Mouse (Mus musculus) R1 (cell line): Measurements from ENCODE around the gene Gas6.

ENCODE experiments used
- DNase-seq: peaks from one replicate; pipeline ENCODE4 v3.0.0-alpha.2; 2018; ENCODE audit warnings: low read depth, low spot score

Gas6 gene

GRCm38 (mm10) chr8:13461843-13462242 lies 32.4 kb downstream of the Gas6 start:
- DNase-seq = peak; percentile 45

DNA sequence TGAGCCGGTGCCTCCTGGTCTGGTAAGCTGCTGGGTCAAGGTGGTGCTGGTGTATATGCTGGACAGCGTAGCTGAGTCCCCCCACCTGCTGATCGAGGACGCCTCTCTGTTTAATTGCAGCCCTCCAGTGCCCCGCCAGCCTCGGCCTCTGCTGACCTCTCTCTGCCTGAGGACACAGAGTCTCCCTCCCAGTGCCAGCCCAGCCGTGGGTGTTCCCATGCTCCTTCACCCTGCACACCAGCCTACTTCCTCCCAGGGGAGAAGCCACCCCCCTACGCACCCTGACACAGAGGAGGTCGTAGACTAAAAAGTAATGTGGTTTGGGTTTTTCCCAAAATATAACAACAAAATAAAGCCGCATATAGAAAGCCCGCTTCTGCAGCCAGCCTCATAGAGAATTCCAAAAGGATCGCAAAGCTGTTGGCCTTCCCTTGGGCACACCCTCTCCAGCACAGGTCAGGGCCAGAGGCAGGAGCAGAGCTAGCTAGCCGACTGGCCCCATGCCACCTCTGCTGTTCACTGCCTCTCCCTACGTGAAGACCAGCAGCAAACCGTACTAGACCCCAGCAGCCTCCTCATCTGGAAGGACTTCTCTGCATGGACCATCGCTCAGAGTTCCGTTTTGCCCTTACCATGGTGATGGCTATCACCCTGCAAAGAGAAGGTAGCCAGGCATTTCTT lies 33.1 kb downstream of the Gas6 start:
- DNase-seq = no peak

DNA sequence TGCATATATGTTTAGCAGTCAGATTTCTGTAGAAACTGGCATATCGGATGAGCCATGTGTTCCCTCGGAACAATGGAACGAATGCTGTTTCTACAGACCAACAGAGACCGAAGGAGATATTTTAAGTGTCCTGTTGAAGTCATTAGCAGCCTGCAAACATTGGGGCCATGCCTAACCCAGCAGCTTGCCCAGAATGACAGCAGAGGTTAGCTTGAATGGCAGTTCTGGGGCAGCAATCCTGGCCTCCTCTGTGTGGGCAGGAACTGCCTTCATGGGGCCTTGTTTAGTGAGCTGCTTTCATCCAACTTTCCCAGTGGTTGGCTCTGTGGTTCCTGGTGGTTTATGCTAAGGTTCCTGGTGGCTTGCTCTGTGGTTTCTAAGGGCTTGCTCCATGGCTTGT lies 34.9 kb downstream of the Gas6 start:
- DNase-seq = no peak

- DNase-seq = peak; percentile 63
Observed at GRCm38 (mm10) chr8:13455295-13455694, 39.0 kb downstream of the Gas6 start.

GRCm38 (mm10) chr8:13454341-13455113 lies 39.8 kb downstream of the Gas6 start:
- no peak for DNase-seq

DNA sequence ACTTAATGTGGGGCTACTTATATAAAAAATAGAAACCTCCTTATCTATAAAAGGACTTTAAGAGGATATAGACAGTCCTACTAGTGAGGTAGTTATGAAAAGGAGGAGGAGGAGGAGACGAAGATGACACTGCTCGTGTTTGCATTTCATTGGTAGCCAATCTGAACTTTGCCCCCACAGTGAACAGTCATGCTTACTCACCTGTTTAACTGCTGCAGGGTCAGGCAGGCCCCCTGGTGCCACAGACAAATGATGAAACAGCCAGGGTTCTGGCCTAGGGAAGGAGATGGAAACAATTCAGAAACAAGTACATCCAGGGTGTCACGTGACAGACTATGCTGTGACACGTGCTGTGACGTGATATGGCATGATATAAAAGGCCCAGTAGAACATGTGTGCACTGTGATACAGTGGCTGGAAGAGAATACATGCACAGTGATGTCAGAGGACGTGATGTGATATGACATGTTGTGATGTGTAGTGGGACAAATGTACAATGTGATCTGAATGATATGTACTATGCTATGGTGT lies 42.5 kb downstream of the Gas6 start:
- no peak for DNase-seq

DNA sequence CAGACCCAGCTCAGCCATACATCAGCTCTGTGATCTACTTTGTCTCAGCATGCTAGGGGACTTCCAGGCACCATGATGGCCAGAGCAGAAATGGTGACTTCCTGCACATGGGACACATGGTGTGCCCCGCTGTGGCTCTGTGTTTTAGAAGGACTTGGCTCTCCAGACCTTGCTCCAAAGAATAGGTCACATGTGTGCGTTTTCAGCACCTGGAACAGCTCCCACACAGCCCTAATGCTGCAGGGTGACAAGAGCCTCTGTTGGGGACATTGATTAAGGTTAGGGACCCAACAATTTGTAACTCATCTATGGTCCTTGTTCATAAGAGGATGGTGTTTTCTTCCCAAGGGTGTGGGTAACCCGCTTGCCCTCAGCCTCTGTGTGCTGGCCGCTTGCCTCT lies 46.1 kb downstream of the Gas6 start:
- DNase-seq = peak; percentile 66

- DNase-seq = no peak
Observed at GRCm38 (mm10) chr8:13446456-13446855, 47.8 kb downstream of the Gas6 start.

- no peak for DNase-seq
Observed at GRCm38 (mm10) chr8:13442152-13442551, 52.1 kb downstream of the Gas6 start.

DNA sequence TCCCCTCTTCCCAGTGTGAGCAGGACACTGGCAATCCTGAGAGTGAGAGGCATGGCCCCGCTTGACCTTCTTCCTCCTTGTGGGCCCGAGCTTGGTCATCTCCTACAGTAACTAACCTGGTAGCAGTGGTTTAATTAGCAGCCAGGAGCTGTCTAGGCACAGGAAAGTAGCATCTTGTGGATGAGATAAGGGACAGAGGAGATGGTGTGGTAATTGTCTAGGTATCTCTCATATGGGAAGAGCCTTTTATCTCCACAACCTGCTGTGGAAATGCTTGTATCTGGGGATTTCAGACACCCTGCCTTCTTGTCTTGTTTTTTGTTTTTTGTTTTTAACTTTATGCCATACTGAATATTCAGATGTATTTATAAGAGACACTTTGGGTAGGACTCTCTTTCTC lies 56.8 kb downstream of the Gas6 start:
- no peak for DNase-seq

DNA sequence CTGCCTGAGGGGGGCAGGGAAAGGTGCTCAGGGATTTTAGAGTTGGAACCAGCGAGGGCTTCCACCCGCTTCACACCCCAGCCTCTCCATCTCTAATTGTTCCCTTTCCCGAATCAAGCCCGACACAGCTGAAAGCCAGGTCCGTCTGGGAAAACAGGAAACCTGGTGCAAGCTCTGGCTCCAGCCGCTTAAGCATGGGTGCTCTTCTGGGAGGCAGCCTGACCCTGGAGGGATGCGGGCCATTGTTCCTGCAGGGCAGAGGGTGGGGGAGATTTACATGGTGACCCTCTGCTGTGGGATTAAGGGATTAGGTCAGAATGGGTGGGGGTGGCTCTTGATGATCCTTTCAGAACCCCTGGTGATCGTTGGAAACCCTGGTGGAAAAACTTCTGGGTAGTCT lies 58.2 kb downstream of the Gas6 start:
- DNase-seq = no peak

- no peak for DNase-seq
Observed at GRCm38 (mm10) chr8:13434889-13435288, 59.4 kb downstream of the Gas6 start, which contains the start of gene Tmem255b. Gene Tmem255b (plus strand): TSS chr8:13435189.

- DNase-seq = no peak
Observed at GRCm38 (mm10) chr8:13433130-13433529, 61.2 kb downstream of the Gas6 start.

DNA sequence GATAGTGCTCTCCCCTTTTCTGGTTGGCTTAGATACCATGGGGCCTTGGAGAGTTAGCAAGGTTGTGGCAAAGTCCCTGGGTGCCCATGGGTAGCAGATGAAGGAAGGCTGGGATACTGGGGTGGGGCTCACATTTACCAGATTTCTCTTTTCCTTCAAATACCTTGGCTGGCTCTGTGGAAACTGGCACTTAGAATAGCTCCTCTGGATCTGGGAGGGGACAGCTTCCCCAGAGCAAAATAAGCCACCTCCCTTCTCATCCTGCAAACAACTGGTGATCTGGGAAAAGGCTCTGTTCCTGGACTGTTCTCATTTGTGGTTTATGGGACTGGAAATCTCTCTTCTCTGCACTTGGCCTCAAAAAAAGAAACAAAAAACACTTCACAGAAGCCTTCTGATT lies 63.4 kb downstream of the Gas6 start:
- DNase-seq = no peak

DNA sequence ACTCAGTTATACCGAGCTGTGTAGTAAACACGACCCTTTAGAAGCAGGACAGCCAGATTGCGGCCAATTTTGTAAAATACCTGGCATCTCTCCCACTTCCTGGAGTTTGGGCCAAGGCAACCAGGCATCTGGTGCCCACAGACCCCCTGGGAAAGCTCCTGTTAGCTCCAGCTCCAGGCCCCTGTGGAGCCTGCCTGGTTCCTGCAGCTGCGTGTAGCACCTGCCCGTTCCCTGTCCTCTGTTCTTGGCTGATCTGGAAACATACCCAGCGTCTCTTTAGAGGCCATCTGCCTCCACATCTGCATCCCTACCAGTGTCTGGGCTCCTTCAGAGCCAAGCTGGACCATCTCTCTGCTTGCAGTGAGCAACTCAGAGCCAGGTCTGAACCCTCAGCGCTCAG lies 63.9 kb downstream of the Gas6 start:
- DNase-seq = no peak

DNA sequence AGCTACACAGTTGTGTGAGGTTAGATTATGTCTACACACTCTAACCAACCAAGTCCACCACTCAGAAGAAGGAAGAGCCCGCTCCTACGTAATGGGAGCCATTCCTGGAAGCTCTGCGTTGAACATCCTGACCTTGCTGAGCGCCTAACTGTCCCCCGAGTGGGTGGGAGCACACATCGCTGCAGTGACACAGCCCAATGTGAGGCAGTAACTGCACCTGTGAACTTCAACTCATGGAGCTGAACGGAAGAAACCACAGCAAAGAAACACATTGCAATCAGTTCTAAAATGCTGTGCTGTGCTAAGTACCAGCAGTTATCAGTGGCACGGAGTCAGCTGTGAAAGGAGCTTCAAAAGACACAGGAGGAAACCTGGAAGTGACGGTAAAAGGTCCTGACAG lies 66.1 kb downstream of the Gas6 start:
- no peak for DNase-seq

DNA sequence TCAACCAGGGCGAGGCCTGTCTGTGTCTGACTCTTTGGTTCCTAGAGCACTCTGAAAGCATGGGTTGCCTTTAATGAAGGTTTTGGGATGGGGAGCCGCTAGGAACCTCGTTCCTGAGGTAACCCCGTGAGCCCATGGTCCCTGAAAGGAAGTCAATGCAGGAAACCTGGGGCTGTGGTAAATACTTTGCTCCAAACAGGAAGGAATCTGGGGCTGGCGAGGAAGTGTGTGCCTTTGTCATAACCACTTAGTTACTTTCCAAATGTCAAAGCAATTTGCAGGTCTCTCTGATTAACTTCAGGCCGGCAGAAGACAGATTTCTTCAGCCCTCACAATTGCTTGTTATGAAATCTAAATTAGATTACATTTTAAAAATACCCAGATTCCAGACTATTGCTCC lies 66.9 kb downstream of the Gas6 start:
- no peak for DNase-seq

DNA sequence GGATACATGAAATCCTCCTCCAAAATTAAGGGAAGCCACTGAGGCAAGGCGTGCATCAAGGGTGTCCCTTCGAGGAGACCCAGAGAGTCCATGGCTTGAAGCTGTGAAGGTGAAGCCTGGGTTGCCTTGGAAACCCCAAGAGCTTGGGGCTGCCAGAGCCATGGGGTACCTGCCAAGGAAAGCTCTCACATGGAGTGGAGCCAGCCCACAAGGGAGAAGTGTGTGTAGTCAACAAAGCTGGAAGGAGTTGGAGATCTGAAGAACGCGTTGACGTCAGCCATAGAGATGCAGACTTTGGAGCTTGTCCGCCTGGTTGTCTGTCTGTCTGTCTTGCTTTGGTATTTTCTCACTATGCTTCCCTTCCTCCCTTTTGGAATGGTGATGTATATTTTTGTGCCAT lies 73.3 kb downstream of the Gas6 start:
- DNase-seq = no peak

GRCm38 (mm10) chr8:13419111-13419639 lies 75.1 kb downstream of the Gas6 start:
- DNase-seq = no peak

DNA sequence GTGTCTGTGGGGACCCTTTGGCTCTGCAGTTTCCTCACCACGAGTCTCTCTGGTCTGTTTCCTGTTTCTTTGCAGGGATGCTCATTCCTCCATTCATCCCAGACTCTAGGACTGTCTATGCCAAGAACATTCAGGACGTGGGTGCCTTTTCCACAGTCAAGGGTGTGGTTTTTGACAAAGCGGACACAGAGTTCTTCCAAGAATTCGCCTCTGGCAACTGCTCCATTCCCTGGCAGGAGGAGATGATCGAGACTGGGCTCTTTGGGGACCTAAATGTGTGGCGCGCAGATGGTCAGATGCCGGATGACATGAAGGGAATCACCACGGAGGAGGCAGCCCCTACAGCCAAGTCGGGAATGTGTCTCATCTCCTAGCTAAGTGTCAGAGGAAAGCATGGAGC lies 78.4 kb downstream of the Gas6 start:
- no peak for DNase-seq
